Mouse (Mus musculus) CH12.LX (cell line): ENCODE results near the gene Mfsd5.

Source experiments
- CTCF ChIP-seq, 2 experiments: IDR thresholded peaks in 1 of 2; conservative IDR thresholded peaks in 1 of 2; 2 replicates each; pipeline ENCODE4 v1.5.1; 2011 to 2012; ENCODE audit warnings: low read depth in 2 of 2, low read length in 2 of 2, improper control_type of control experiment in 1 of 2, inconsistent platforms in 1 of 2, mild to moderate bottlenecking in 1 of 2, moderate library complexity in 1 of 2
- GABPA ChIP-seq: IDR thresholded peaks from 2 replicates; pipeline ENCODE4 v1.6.1; 2012; ENCODE audit warnings: low read depth, low read length, improper control_type of control experiment, inconsistent platforms; ENCODE audit not compliant: insufficient replicate concordance
- IRF4 ChIP-seq: IDR thresholded peaks from 2 replicates; pipeline ENCODE4 v1.6.1; 2014; ENCODE audit warnings: low read depth, mild to moderate bottlenecking, inconsistent platforms, low read length, improper control_type of control experiment
- JUND ChIP-seq: conservative IDR thresholded peaks from 2 replicates; pipeline ENCODE4 v1.6.1; 2011; ENCODE audit warnings: low read depth, low read length, improper control_type of control experiment
- NRF1 ChIP-seq: IDR thresholded peaks from 2 replicates; pipeline ENCODE4 v1.6.1; 2014; ENCODE audit warnings: low read depth, mild to moderate bottlenecking, inconsistent platforms, low read length, improper control_type of control experiment, moderate library complexity
- RAD21 ChIP-seq: IDR thresholded peaks from 2 replicates; pipeline ENCODE4 v1.6.1; 2011; ENCODE audit warnings: low read depth, mild to moderate bottlenecking, low read length, improper control_type of control experiment, moderate library complexity
- ZMIZ1 ChIP-seq: IDR thresholded peaks from 2 replicates; pipeline ENCODE4 v1.6.1; 2012; ENCODE audit warnings: low read depth, mild to moderate bottlenecking, inconsistent platforms, low read length, improper control_type of control experiment

- TF ChIP-seq ZMIZ1: no peak
- TF ChIP-seq GABPA: no peak
- TF ChIP-seq RAD21: peak; percentile 89
- TF ChIP-seq CTCF (conservative IDR thresholded peaks at IDR 0.05 in 1 of 2, IDR thresholded peaks at IDR 0.05 in 1 of 2; ENCODE audit: low read depth in 2 of 2, low read length in 2 of 2): peak; percentile 29 to 86; a peak in 2 of 4 replicates
- TF ChIP-seq NRF1: no peak
- no peak for TF ChIP-seq IRF4
- TF ChIP-seq JUND: no peak
Observed at GRCm38 (mm10) chr15:102287395-102287794, 8.1 kb downstream of the Mfsd5 start.
